Mouse (Mus musculus) layer of hippocampus, postnatal 36 days (tissue): ENCODE results near the gene Lrrc9. TPM values are rescaled to one million over a fixed set of nuclear protein-coding genes. Genes with fewer than 3 reads are reported as not detected.

Experiments
- DNase-seq, 2 experiments: peaks; one replicate each; pipeline ENCODE4 v3.0.0; 2022
- total RNA-seq, 2 experiments: library from RNA; stranded (reverse); gene quantifications; 2 replicates each; pipeline ENCODE4 v1.2.3; 2021

Lrrc9 gene
- 1 to 10 TPM; 1.3 TPM for total RNA-seq

DNA sequence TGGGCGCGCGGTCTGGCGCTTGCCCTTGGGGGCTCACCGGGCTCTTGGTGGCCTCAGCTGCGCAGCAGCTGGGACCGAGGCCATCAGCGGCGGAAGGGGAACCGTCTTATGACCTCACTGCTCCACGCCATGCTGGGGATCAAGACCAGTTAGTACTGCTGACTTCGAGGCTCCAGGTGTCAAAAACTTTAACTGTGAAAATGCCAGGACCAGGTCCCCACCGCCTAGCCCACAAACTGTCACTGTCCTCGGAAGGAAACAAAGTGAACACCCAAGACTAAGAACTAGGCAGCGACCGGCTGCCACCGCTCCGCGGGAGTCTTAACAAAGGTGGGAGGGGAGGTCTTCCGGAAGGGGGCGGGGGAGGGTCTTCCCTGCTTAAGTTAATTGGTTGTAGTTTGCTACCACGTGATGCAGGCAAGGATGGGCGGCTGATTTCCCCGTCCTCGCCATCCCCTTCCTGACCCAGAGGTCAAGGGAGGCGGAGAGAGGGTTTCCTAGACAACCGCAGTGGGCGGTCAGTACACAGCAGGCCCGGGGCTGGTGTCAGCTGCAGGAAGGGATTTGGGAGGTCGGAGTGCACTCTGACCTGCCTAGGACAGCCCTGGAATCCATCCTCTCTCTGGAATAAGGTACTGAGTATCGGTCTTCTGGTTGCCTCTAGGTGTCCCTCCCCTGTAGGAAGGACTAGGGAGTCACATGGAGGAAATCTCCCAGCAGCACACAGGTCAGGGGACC is at the start of gene Lrrc9:
TSS of gene Lrrc9 (plus strand) at position 28 of the 738 bp plus-strand sequence.
- peak in 1 of 2 experiments; percentile 14 for DNase-seq

DNA sequence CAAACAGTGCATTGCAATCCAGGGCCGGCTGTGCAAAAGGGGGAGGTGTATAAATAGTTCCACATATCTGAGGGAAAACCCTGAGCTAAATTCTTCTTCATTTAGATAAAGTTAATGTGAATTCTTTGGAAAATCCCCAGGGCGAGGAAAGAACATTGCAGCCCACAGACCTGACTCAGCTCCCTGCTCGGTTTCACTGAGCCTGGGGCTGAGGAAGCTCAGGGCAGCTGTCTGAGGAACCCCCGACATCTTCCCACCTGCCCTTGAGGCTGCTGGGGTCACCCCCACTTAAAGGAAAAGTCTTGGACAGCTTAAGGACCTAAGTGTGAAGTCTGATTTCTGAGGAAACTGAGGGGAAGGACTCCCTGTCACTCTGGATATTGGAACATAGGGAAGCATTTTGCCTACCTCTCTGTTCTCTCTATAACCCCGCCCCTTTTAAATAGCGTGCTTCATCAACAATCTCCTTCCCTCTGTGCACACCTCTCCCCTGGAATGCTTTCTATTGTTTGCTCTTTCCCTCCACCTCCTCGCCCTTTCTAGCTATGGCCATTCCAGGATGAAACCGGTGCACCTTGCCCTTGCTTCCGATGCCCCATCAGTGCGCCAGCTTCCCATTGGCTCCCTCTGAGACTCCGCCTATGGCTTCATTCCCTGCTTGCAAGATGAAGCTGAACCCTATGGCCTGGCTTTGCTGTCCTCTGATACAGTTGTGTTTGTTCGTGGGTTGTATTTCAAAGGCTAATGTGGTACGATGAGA is 48.4 kb upstream of the Lrrc9 start:
- DNase-seq = no peak

DNA sequence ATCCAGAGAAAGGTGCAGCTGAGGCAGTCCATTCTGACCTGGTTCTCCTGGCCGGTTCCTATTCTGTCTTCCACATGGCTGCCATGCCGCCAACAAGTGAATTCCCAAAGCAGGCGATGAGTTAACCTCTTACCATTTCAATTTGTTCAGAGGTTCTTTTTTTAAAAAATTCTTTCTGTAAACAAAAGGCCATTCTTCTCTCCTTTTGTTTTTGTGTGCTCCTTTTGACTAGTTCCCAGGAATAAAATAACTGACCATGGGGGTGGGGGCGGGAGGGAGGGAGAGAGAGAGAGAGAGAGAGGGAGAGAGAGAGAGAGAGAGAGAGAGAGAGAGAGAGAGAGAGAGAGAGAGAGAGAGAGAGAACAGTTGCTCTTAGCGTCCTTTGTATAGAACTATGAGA is 36.6 kb upstream of the Lrrc9 start:
- DNase-seq = no peak

DNA sequence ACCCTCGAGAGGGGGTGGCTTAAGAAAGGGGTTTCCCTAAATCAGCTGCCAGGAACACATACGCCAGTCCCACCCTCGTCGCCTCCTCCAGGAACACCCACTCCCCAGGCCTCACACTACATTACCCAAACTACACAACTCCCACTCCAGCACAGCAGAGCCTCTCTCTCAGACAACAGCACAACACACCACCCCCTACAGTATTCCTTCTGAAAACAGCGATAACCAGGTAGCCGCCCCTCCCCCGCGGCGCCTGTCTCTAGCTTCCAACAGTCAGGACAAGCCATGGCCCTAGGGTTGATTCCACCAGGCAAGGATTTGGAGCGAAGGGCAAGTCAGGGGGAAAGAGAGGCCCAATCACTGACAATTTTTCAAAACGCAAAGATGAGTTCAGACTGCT is 34.5 kb upstream of the Lrrc9 start:
- DNase-seq = peak; percentile 33 to 54

DNA sequence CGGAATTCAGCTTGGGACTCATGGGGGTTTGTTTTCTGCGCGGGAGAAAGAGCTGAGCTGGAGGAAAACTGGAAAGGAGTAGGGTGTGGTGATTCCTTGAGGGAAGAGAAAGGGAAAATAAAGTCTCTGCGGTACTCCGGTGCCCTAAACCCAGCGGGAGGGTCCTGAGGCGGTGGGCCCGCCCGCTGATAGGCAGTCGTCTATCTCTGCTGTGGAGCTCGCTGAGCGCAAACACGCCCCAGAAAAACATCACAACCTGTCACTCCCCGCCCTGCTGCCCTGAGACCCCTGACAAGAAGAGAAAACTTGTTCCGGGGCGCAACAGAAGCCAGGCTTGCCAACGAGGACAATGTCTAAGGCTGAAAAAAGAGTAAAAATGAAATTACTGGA is 34.0 kb upstream of the Lrrc9 start:
- no peak for DNase-seq

DNA sequence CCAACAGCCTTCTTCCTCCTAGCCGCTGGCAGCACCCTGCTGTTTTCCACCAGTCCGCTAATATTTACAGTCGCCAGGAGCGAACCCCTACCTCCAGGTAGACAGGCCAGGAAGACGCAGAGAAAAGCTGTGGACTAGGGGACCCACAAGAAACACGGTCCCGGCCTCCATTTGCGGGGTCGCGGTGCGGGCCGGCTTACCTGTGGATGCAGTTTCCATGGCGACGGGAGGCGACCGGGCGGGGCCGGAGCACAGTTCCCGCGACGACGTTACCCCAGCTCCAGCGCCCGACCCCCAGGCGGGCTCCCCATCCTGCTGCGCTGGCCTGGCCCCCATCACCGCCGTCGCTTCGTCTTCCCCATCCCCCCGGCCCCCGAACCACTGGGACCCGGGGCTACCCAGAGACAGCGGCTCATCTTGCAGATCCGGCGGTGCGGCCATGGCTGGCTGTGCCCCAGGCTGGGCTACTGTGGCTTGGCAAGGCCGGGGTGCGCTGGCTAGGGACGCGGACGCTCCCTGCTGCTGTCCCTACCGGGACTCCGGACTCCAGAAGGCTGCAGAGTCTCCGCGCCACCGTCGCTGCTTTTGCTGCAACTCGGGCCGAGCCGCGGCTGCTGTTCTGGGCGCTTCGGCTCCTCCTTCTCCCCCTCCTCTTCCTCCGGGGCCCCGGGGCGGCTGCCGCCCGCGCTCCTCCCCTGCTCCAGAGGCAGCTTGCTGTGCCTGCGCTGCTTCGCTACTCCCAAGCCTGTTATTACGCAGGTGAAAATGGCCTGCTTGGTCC is 33.4 kb upstream of the Lrrc9 start:
- DNase-seq = peak; percentile 81 to 84

DNA sequence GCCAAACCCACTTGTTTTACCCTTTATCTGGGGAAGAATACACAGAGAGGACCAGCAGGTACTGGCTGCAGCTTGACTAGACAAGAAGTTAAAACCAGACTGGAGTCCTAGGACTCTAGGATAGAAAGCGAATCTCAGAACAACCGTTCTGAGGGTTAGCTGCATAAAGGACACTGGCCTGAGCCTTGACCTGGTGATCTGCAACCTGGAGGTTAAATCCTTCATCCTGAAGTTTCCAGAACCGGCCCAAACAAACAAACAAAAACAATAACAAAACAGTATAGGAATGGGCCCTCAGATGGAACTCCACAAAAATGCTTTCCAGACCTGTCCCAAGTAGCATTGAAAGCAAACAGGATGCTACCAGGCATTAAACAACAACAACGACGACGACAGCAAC is 32.7 kb upstream of the Lrrc9 start, which contains the start of gene Rtn1:
TSS of gene Rtn1 (minus strand) at position 101 of the 400 bp plus-strand sequence.
- no peak for DNase-seq

DNA sequence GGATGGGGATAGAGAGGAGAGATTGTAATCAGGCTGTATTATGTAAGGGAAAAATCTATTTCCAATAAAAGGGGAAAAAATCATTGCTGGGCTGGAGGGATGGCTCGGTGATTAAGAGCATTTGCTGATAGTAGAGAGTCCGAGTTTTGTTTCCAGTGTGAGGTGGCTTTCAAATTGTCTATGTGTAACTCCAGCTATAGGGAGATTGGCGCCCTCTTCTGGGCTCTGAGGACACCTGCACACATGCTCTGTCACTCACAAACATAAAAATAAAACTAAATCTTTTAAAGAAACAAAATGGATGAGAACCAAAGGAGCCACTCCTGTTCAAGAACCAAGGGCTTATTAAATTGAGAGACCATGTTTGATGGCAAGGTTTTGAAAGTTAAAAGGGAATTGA is 23.9 kb upstream of the Lrrc9 start:
- DNase-seq = no peak

DNA sequence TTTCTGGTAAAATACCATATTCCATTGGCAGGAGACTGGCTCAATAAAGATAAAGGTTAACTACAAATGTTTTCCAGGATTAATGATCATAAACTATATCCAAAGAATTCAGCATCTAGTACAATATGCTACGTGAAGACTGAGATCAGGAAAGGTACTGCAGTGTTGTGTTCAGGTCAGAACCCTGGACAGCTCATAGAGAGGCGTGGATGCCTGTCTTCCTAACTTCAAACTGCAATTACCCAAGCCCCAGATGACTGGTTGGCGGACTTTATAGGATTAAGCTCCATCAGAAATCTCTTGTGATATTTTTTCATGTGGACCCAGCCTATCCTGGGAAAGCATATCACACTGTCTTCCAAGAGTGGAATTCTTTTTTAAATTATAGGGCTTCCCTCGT is 19.0 kb upstream of the Lrrc9 start:
- DNase-seq = no peak

DNA sequence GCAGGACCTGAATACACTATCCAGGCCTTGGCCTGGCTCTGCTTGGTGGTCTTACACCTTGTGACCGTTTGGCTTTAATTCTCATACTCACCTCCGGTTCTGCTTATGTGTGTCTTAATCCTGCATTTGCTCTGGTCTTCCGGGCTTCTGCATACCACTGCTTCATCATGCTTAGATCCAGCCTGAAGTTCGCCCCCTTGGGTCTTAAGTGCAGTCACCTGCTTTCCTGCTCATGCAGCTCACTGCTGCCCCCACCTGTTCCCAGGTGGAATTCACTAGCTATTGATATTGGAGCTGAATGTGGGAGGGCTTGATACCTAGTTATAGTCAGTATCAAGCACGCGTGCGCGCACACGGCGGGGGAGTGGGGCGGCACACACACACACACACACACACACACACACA is 13.9 kb upstream of the Lrrc9 start:
- DNase-seq = peak; percentile 61 to 74

DNA sequence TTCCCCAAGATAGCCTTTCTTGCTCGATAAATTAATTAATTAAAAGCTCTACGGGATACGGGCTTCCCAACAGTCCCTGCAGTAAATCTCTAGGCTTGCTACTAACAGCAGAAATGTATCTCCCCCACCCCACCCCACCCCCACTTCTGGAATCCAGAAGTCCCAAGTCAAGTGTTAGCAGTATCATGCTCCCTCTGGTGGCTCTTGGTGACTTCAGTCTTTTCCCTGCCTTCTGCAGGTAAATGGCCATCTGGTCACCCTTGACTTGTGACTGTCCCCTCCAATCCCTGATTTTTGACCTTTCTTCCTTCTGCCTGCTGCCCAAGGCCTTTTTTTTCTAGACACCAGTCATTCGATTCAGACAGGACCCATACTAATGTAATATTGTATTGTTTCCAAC is 9.5 kb upstream of the Lrrc9 start:
- no peak for DNase-seq

DNA sequence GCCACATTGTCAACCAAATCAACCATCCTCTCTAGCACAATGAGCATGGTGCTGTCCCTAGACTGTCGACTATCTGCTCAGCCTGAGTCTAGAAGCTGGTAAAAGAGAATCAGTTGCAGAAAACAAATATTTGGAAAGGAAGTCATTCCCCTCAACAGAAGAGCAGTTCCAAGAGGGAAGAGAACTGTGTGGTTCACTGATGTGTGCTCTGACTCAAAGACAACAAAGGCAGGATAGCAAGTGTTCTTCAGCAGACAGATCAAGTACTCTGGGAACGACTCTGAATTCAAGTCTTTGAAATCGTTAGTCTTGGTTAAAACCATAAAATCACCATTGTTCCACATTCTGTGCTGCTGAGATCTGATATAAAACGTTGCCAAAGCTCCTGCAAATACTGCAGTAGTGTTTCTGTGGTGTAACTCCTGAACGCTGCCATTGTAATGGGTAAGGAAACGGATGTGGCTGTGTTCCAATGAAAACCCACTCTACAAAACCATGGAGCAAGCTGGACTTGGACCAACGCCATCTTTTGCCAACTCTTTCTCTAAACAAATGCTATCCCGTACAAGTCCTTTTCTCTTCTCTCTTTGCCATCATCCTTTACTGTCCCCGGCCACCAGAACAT is 8.3 kb upstream of the Lrrc9 start:
- no peak for DNase-seq

DNA sequence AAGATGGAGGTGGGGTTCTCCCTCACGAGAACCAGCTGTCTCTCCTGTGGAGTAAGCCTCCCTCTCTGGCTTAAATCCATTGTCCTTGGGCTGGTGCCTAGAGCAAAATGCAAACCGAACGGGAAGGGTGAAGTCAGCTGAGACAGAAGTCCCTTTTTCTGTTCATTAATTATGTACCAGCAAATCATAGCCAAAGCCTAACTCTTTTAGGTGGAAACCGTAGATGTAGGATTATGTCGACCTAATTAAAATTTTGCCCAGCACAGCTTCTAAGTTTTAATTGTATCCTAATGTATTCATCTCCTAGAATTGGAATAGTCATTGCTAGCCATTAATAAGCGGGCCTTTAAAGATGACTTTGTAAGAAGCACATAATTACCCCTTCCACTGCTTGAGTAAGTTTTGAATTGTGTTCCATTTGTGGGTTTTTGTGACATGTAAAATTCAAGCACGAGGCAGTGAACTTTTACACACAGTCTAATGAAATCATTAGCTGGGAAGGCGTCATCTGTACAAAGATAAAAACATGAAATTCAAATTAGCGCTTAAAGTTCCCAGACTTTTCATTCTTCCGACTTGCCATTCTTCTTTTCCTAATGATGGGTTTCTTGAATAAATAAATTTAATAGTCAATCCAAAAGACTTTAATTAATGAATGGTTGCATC is 3.9 kb upstream of the Lrrc9 start:
- DNase-seq = no peak

DNA sequence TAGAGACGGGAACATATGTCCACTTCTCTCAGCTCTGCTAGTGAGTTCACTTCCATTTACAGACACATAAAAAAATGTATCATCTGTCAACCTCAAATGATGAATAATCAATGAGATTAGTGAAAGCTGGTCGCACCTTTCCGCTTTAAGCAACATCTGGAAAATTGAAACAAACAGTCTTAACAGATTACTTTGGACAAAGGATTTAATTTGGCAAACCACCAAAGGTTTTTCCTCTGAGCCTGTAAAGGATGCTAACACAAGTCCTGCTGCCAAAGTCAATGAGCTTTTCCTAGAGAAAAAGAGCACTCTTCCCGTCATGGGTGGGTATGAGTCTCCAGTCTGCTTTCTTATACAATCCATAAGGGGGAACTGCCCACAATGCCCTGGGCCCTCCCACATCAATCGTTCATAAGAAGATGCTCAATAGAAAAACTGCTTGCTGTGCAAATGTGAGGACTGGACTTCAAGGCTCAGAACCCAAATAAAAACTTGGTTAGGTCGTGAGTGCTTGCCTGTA is 2.6 kb upstream of the Lrrc9 start:
- no peak for DNase-seq

DNA sequence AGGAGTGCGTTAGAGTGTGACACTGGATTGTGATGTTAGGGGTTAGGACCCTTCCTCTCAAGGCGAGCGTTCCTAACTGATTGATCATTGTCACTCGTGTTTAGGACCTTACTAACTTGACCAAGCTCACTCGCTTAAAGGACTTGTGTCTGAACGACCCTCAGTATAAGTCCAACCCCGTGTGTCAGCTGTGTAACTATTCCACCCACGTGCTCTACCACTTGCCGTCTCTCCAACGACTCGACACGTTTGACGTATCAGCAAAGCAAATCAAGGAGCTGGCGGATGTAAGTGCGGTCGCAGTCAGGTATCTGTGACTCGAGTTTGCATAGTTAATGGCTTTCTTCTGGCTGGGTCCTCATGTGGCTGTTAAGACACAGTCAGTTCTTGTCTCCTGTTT is 12.3 kb downstream of the Lrrc9 start:
- no peak for DNase-seq

DNA sequence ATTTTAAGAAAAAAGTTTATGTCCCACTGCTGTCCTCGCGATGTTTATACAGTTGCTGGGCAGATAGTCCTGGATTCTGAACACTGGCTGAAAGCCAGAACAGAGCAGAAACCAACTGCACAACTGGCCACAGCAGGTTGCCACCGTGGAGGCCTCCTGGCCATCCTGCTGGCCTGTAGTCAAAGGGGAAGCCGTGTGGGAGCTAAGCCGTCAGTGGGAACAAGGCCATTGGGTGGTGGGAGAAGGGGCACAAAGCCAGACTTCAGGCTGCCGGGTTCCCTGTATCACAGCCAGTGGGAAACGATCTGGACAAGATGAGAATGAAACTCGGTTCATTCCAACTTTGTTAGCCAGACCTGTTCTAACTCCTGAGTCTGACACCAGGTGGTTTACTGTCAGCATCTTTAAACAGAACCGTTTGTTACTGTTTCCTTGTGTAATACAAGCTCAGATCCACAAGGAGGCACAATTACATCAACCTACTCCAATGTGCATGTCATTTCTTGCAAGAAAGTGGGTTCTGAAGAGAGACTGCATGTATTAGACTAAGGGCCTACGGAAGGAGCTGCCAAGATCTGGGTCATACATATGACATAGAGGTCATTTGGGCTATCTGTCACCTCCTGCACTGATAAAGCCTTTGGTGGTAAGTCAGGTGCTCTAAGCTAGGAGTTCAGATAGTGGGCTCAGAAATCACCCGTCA is 19.7 kb downstream of the Lrrc9 start:
- DNase-seq = no peak

DNA sequence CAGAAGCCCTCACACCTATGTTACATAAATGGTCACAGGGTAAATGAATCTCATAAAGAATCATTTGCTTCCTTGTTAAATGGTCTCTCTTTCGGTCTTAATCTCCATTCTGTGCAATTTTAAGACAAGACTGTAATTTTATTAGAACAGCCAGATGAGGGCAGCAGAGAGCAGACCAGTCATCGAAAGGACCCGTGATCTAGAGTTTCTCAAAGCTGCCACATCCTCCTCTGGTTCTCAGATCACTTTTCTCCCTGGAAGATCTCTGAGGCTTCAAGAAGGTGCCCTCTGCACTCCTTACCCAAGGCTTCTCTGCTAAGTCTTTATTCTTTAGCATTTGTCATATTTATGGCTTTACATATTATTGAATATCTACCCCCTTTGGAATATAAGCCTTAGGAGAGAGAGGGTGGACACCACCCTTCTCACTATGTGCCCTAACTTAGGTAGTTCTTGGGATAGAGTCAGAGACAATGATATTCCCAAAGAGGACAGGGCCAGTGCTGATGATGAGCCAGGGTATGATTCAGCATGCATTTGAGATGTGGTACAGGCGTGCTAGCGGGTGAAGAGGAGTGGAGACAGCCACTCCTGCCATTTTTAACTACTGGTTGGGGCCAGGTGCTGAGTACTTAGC is 20.3 kb downstream of the Lrrc9 start:
- peak; percentile 12 to 41 for DNase-seq

DNA sequence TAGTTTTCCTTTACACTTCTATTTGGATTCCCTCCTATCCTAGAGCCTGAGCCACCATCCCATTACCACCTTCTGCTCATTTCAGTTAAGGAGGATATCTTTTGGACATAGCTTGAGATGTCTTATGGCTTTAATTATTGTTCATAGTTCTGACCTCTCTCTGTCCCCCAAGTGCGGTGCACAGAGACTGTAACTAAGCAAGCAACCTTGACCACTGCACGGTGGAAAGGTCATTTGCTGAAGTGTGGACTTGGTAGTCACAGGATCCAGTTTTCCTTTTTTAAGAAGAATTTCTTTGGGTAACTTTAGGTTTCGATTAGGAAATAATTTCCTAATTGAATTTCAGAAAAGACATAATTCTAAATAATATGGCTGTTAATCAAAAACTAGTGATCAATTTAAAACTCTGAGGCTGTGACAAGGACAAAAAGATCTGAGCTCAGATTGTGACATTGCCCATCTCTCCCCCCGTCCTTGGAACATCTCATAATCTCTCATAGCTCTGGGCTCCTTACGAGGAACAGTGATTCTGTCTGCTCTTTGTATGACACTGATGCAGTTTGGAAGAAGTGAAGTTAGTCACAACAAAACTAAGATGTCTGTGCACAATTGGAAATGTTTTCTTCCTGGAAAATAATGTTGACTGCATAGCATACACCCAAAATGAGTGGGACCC is 24.3 kb downstream of the Lrrc9 start:
- DNase-seq = no peak

DNA sequence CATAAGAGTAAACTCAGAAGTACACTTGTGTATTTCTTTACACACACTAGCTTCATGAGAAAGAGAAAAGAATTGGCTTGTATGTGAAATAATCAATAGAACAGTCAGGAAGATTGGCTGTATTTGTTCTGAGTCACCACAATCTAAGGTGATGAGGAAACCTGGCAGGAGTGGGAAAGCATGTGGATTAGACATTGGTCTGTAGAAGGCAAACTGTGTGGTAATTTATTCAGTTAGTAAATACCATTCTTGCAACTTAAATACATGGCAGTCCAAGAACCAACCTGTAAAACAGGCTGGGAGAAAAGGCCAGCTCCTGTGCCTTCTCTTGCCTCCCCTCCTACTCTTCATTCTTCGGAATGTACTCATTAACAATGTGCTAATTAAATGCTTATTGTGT is 25.6 kb downstream of the Lrrc9 start:
- DNase-seq = no peak

DNA sequence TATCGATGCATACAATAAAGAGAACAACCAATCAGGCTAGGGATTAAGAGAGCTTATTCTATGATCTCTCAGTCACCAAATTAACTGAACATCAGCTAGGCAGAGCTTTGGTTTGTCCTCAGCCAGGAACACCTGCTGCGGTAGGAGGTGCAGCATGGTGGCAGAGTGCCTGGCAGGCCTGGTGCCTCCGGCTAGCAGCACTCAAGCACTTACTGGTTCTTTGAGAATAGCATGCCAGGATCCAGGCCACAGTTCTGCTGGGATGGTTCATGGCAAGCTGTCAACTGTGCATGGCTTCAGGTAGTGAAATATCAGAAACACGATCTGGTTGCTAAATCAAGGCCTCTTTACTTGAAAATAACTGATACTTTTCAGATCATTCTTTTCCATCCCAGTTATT is 26.1 kb downstream of the Lrrc9 start:
- no peak for DNase-seq
